Mouse (Mus musculus): ENCODE data around the gene H2al2c.
"Not testable (repeated sequence)": the region's sequence is repeated elsewhere in the genome, so short reads cannot be mapped to it uniquely, and the experiment has no call there.

H2al2c gene

DNA sequence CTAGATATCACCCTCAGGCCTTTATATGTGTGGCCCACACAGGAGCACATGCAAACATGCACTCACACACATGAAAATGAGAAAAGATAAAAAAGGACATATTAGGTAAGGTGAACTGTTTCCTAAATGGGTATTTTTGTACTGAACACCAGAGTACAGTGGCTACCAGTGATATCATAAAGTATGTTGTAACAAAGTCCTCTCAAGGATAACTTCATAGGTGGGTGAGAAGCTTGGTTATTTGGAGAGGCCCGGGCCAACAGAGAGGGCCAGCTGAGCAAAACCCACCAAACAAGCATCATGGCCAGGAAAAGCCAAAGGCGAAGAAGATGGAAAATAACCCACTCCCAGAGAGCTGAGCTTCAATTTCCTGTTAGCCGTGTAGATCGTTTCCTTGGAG lies at the start of gene H2al2c:
Gene H2al2c, plus strand, starts transcription at position 301 of the 400 bp plus-strand sequence.
- DNase-seq: not testable (repeated sequence)

Data from spleen, adult 18-20 months (tissue).